Mouse (Mus musculus) forebrain, embryonic 14.5 days (tissue): ENCODE data around the gene Six6. TPM values are rescaled to one million over a fixed set of nuclear protein-coding genes. Genes with fewer than 3 reads are reported as not detected.

Source experiments
- ATAC-seq: fragments of 200-750 bp; cut with Nextera tagmentation; 2 replicates; pipeline ENCODE4 v1.8.0; 2017; ENCODE audit warnings: mild to moderate bottlenecking, moderate library complexity
- DNase-seq: peaks from one replicate; pipeline ENCODE4 v3.0.0-alpha.2; 2015; ENCODE audit warnings: low spot score
- H3K27ac ChIP-seq: fragments of 300-500 bp; sonication (generic); 2 replicates; pipeline ENCODE4 v1.5.1; 2014; ENCODE audit warnings: low read depth, mild to moderate bottlenecking, control low read depth, low read length, moderate library complexity
- H3K27me3 ChIP-seq: fragments of 300-500 bp; sonication (generic); replicated peaks from 2 replicates; pipeline ENCODE4 v1.6.1; 2014; ENCODE audit warnings: low read length, control low read depth, mixed read lengths; ENCODE audit not compliant: control insufficient read depth, insufficient read depth
- H3K36me3 ChIP-seq: fragments of 300-500 bp; sonication (generic); 2 replicates; pipeline ENCODE4 v1.6.1; 2014; ENCODE audit warnings: low read length, control low read depth; ENCODE audit not compliant: control insufficient read depth, insufficient read depth
- H3K4me1 ChIP-seq: fragments of 300-500 bp; sonication (generic); 2 replicates; pipeline ENCODE4 v1.6.1; 2014; ENCODE audit warnings: antibody characterized with exemption, low read length, control low read depth; ENCODE audit not compliant: control insufficient read depth, insufficient read depth
- H3K4me2 ChIP-seq: fragments of 300-500 bp; sonication (generic); 2 replicates; pipeline ENCODE4 v1.6.1; 2014; ENCODE audit warnings: mild to moderate bottlenecking, control low read depth, low read length
- H3K4me3 ChIP-seq: fragments of 300-500 bp; sonication (generic); 2 replicates; pipeline ENCODE4 v1.5.1; 2014; ENCODE audit warnings: low read depth, low read length, control low read depth
- H3K9ac ChIP-seq: fragments of 300-500 bp; sonication (generic); 2 replicates; pipeline ENCODE4 v1.6.1; 2014; ENCODE audit warnings: mild to moderate bottlenecking, low read length, control low read depth, moderate library complexity
- H3K9me3 ChIP-seq: fragments of 300-500 bp; sonication (generic); replicated peaks from 2 replicates; pipeline ENCODE4 v1.6.1; 2016; ENCODE audit warnings: low read length, control low read depth, mixed read lengths; ENCODE audit not compliant: control insufficient read depth
- WGBS: fragments of 180-500 bp; shearing (Covaris S2); extraction: QIAGEN DNeasy Blood & Tissue Kit; methylation state at CpG from one replicate; pipeline ENCODE4 v1.1.7; 2014; 5-methylcytosine and 5-hydroxymethylcytosine counted together
- polyA plus RNA-seq: library from polyadenylated mRNA; unstranded; fragments of >200 nt; fragmentation: Nextera tagmentation; extraction: Ambion mirVana; gene quantifications from 2 replicates; pipeline ENCODE4 v1.2.1, GENCODE M21; 2014

Gene Six6
- polyA plus RNA-seq, 1 experiment from 2014 or later: 1.9 TPM

DNA sequence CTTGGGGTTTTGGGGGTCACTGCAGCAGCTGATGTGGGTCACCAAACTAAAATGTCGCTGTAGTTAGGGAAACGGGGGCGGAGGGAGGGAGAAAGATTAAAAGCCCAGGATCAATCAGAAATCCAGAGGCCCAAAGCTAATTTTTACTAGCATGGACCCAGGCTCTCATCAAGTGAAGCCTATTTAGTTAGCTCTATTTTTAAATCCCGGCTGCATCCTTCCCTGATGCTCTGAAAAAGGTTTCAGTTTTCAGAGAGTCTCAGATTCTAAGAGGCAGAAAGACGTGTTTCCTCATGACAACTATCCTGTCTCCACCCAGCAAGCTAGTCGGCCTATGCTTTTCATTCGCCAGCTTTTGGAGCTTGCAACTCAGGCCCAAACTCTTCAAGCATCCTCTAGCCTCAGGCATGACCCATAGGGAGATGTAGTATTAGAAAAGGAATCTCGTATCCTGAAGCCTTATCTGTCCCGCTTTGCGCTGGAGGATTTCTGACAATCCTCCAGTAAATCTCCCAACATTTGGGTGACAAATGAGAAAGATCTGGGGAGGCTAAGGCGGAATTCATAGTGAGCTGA, 1.2 kb downstream of the Six6 start:
- no peak overlapping the region for H3K4me3 ChIP-seq
- H3K4me2 ChIP-seq: no peak overlapping the region
- under 1% methylated on average over 11 of the region's 11 CpGs for WGBS
- H3K4me1 ChIP-seq: no peaks in the 10 kb centered on the region; the same call in 1 of the 2 replicates
- no peak overlapping the region for H3K27ac ChIP-seq
- ATAC-seq: no peak
- H3K27me3 ChIP-seq: peaks cover 93% of the 10 kb centered on the region
- no peaks in the 10 kb centered on the region for H3K9me3 ChIP-seq
- peak; percentile 7 for DNase-seq
- no peaks in the 10 kb centered on the region for H3K36me3 ChIP-seq
- H3K9ac ChIP-seq: no peak overlapping the region

DNA sequence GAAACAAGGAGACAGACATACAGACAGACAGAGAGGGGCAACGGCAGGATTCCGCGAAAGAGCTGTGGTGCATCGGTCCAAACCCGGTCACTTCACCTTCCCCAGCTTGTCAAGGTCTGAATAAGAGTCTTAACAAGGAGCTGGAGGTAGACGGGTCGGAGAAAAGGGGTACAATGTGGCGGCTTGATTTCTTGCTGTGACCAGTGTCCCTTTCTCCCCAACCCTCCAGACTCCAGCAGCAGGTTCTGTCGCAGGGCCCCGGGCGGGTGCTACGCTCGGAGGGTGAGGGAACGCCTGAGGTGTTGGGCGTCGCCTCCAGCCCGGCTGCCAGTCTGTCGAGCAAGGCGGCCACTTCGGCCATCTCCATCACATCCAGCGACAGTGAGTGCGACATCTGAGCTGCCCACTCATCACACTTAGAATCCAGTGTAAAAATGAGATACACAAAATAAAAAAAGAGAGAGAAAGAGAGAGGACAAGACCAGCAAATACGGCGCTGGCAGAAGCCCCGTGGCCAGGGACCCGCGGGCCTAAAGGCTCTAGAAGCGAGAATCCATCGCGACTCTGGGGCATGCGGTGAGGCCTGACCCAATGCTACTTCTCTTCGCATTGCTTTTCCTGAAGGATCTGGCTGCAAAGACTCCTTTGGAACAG, 1.8 kb downstream of the Six6 start:
- 1% methylated on average over 32 of the region's 32 CpGs for WGBS
- H3K9me3 ChIP-seq: no peaks in the 10 kb centered on the region
- H3K36me3 ChIP-seq: no peaks in the 10 kb centered on the region
- no peak overlapping the region for H3K9ac ChIP-seq
- no peak overlapping the region for H3K27ac ChIP-seq
- H3K4me2 ChIP-seq: no peak overlapping the region
- H3K27me3 ChIP-seq: peaks cover 94% of the 10 kb centered on the region
- no peak overlapping the region for H3K4me3 ChIP-seq
- DNase-seq (peak; percentile 27), ATAC-seq (no peak)
- no peaks in the 10 kb centered on the region; the same call in 1 of the 2 replicates for H3K4me1 ChIP-seq

DNA sequence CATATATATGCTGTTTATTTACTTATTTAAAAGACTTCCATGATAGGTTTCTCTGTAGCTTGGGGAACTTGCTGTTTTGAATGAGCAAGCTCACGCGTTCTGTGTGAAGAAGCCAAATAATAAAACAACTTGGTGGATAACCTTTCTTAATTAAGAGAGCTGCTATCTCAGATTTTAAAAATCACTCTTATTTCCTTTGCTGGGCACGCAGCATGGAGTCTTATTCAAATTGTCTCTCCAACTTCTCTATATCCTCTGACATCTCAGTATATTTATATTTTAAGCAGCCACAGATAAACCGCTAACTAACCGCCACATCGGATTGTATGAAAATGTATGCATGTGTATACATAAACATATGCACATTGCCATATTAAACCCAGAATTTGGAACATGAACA, 2.5 kb downstream of the Six6 start:
- no peaks in the 10 kb centered on the region for H3K36me3 ChIP-seq
- no peak overlapping the region for H3K4me3 ChIP-seq
- H3K4me1 ChIP-seq: no peaks in the 10 kb centered on the region; the same call in 1 of the 2 replicates
- 20% methylated on average over 6 of the region's 6 CpGs for WGBS
- no peak overlapping the region for H3K4me2 ChIP-seq
- no peak overlapping the region for H3K27ac ChIP-seq
- DNase-seq: peak; percentile 4
- H3K9me3 ChIP-seq: no peaks in the 10 kb centered on the region
- no peak overlapping the region for H3K9ac ChIP-seq
- H3K27me3 ChIP-seq: peaks cover 94% of the 10 kb centered on the region
- ATAC-seq: no peak

DNA sequence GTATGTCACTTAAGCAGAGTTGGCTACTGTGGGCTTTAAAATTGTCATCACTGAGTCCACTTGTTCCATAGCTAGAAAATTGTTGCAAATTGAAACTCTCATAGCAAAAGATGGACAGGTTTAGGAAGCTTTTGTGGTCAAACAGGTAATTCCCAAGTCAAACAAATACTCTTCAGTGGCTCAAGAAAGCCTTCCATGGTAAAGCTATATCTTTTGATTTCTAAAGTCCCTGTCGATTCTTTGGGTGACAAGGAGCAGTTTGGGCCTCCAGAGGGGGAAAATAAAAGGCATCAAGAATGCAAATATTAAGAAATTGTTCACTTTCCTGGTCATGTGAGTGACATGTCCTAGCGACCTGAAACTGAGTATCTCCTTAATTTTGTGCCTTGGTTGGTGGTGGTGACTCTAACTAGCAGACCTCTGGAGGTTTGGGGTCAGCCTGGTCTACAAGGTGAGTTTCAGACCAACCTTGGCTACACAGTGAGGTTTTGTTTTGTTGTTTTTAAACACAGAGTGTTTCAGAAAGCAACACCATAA, 4.0 kb downstream of the Six6 start:
- Histone ChIP-seq H3K9ac (no peak overlapping the region), H3K4me3 (no peak overlapping the region), H3K27ac (no peak overlapping the region), H3K4me2 (no peak overlapping the region), H3K27me3 (peaks cover 93% of the 10 kb centered on the region), H3K4me1 (no peaks in the 10 kb centered on the region; the same call in 1 of the 2 replicates), H3K36me3 (no peaks in the 10 kb centered on the region), H3K9me3 (no peaks in the 10 kb centered on the region)
- WGBS: 3% methylated on average over 2 of the region's 2 CpGs
- no peak for DNase-seq
- no peak for ATAC-seq

DNA sequence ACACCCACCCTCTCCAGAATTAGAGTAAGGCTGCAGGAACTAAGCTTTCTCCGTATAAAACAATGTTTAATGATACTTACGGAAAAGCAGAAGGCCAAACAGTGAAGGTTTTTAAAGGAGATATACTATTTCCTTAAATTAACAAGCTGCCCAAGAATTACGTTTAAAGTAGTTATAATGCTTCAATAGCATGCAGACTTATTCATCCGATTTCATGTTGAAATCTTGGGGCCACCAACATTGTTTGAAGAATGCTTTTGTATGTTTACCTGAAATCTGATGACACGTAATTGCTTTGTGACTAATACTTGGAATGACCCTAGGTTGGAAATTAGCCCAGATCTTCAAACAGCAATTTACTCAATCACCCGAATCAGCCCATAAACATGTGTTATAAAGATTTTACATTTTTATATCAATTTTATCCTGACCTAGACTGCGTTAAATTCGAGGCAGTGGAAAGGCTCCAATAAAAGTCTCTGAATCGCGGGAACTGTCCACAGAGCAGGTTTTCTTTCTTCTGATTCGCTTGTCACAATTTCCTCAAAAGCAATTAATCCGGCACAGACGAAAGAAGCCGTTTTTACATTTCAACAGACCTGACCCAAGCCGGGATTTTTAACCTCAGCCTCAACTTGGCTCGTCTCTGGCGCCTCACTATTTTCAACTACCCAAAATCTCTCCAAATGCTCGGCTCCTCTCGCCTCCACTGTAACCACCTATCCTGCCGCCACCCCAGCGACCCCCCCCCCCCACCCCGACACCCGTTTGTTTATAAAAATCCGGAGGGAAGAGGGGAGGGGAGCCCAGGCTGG, 4.9 kb downstream of the Six6 start:
- Histone ChIP-seq H3K27ac (no peak overlapping the region), H3K9me3 (no peaks in the 10 kb centered on the region), H3K36me3 (no peaks in the 10 kb centered on the region), H3K9ac (no peak overlapping the region), H3K4me1 (no peaks in the 10 kb centered on the region; the same call in 1 of the 2 replicates), H3K4me3 (peak overlapping the region; percentile 28), H3K4me2 (peak overlapping the region; percentile 51), H3K27me3 (peaks cover 91% of the 10 kb centered on the region)
- ATAC-seq (no peak), DNase-seq (peak; percentile 26)
- WGBS: 1% methylated on average over 24 of the region's 24 CpGs

DNA sequence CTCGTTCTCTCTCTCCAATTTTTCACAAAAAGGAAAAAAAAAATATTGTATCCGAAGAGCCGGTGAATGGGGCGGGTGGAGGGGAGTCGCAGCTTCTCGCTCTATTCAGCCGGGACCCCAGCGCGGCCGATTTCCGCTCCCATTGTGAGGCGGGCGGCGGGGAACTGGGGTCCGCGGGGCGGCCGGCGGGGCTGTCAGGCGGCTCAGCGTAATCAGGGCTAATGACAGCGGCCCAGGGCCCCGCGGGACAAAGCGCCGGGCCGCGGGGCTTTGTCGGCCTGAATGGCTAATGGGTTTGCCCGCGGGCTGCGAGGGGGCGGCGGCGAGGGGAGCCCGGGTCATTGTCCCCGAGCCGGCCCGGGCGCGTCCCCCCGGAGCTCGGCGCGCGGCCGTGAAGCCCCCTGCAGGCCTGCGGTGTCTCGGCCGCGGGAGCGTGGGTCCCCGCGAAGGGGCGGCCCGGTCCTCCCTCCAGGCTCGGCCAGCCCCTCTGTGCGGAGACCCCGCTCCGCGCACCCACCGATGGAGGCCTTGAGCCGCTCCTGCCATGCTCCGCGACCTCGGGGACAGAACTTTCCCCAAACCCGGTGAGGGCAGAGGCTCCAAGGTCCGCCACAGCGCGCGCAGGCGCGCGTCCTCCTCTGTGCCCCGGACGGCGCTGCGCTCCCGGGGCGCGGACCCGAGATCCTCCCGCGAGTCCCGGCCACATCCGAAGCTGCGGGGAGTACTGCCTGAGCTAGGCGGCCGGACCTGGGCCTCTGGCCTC, 5.8 kb downstream of the Six6 start:
- H3K4me3 ChIP-seq: peak overlapping the region; percentile 28
- H3K4me1 ChIP-seq: no peaks in the 10 kb centered on the region
- peak overlapping the region; percentile 40; the same call in 1 of the 2 replicates for H3K9ac ChIP-seq
- H3K36me3 ChIP-seq: no peaks in the 10 kb centered on the region
- peak overlapping the region; percentile 51 for H3K4me2 ChIP-seq
- H3K27me3 ChIP-seq: peaks cover 91% of the 10 kb centered on the region
- peak; percentile 77 for ATAC-seq
- WGBS: under 1% methylated on average over 70 of the region's 89 CpGs
- DNase-seq: peak; percentile 40
- no peak overlapping the region for H3K27ac ChIP-seq
- no peaks in the 10 kb centered on the region for H3K9me3 ChIP-seq

DNA sequence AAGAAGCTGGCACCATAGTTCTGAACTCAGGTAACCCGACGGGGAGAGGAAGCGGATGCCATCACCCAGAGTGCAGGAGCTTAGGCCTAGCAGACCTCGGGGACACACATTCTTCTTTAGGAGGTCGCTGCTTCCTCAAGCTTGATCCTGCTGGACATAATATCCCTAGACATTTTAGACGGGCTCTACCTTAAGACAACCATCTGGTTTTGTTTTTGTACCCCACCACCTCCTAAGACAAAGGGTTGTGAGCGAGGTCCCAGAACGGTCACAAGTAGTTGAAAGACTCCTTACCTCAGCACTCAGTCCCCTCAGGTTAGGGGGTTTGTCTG, 6.3 kb downstream of the Six6 start:
- H3K9ac ChIP-seq: no peak overlapping the region
- ATAC-seq (no peak), DNase-seq (no peak)
- H3K4me2 ChIP-seq: peak overlapping the region; percentile 51
- no peaks in the 10 kb centered on the region for H3K9me3 ChIP-seq
- 3% methylated on average over 8 of the region's 8 CpGs for WGBS
- peak overlapping the region; percentile 28; the same call in 1 of the 2 replicates for H3K4me3 ChIP-seq
- H3K4me1 ChIP-seq: no peaks in the 10 kb centered on the region
- no peak overlapping the region for H3K27ac ChIP-seq
- peaks cover 87% of the 10 kb centered on the region for H3K27me3 ChIP-seq
- no peaks in the 10 kb centered on the region for H3K36me3 ChIP-seq

DNA sequence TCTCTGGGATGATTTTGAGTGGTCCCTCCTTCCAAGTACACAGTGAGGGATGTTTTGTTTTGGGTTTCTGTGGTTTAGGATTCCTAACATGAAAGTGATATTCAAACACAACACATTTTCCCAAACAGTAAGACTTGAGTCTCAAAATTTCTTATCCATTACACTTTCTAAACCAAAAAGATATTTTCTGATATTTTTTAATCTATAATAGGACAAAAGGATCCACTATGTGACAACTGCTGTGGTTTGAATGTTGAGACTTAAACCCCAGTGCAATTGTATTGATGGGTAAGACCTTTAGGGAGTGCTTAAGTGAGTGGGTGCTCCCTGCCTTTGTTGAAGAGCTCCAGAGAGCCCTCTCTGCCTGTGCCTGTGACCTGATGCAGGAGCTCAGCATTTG, 7.1 kb downstream of the Six6 start:
- H3K4me1 ChIP-seq: no peaks in the 10 kb centered on the region
- peaks cover 87% of the 10 kb centered on the region for H3K27me3 ChIP-seq
- H3K4me3 ChIP-seq: no peak overlapping the region
- ATAC-seq (no peak), DNase-seq (no peak)
- H3K36me3 ChIP-seq: no peaks in the 10 kb centered on the region
- H3K27ac ChIP-seq: no peak overlapping the region
- no peak overlapping the region for H3K9ac ChIP-seq
- H3K4me2 ChIP-seq: no peak overlapping the region
- no peaks in the 10 kb centered on the region for H3K9me3 ChIP-seq
